Mouse (Mus musculus): ENCODE results near the gene 4921507P07Rik. TPM values are rescaled to one million over a fixed set of nuclear protein-coding genes. Genes with fewer than 3 reads are reported as not detected.
"Not testable (repeated sequence)": the region's sequence is repeated elsewhere in the genome, so short reads cannot be mapped to it uniquely, and the experiment has no call there.

Gene 4921507P07Rik
- 0.65 and 0.96 TPM in 2 replicates for polyA plus RNA-seq (2014; fragmentation: Nextera tagmentation; extraction: Ambion mirVana)

DNA sequence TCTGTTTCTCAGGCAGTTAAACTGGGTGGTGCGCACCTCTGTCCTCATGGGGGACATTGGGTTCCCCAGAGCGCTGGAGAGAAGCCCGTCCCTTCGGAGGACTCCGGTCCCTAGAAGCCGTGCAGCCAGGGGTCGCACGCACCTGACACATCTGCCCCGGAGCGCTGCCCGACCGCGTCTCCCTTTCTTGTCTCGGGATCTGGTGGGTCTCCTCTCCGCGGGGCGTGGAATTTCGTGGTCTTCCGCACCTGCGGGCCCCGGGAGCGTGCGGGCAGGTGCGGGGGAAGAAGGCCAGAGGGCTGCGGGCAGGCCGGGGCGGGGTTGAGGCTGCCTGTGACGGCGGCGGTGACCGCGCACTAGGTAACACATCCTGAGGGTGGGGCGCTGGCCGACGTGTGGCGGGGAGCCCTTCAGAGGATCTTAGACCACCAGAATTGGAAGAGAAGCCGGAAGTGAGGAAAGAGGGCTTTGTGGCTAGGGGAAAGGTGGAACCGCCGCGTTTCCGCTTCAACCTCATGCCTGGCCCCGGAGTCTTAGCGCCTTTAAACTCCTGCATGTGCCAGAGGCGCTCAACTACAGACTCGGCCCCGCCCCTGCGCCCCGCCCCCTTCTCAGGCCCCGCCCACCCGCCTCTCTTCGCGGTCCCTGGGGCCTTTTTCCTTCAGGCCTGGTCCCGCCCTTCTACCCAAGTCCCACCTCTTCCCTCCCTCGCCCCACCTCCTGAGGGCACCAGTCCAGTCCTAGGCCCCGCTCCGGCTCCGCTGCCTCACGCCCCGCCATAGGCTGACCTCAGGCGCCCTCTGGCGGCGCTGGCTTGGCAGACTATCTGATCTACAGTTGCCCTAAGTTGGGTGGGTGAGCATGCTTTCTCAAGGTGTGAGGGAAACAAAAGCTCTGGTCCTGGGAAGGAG, at the start of gene 4921507P07Rik:
Gene 4921507P07Rik (minus strand): TSS at position 332 of the 911 bp plus-strand sequence.
- peak within 1 kb of the TSS; percentile 98 for H3K4me2 ChIP-seq (ENCODE audit: low read depth, low read length)
- H3K4me3 ChIP-seq (ENCODE audit: low read depth, low read length): peak within 1 kb of the TSS; percentile 60
- WGBS: 0% methylated on average over 47 of the region's 62 CpGs
- H3K4me1 ChIP-seq (ENCODE audit: control insufficient read depth, insufficient read depth, low read length): no peaks in the 10 kb centered on the region
- peak within 1 kb of the TSS; percentile 69 for H3K9ac ChIP-seq (ENCODE audit: low read depth, low read length)
- H3K27ac ChIP-seq (replicated peaks; ENCODE audit: low read depth, low read length): no peak within 1 kb of the TSS; the same call in 1 of the 2 replicates
- no peaks in the 10 kb centered on the region for H3K27me3 ChIP-seq (replicated peaks; ENCODE audit: control insufficient read depth, insufficient read depth, low read length)
- ATAC-seq (ENCODE audit: low read depth) (peak; percentile 96), DNase-seq (ENCODE audit: low spot score) (peak; percentile 97)
- no peaks in the 10 kb centered on the region for H3K36me3 ChIP-seq (ENCODE audit: control insufficient read depth, insufficient read depth, low read length)
- H3K9me3 ChIP-seq (ENCODE audit: control insufficient read depth, low read length): peaks cover 7% of the 10 kb centered on the region

GRCm38 (mm10) chr6:50644701-50645100, 48.3 kb upstream of the 4921507P07Rik start:
- Histone ChIP-seq H3K9ac (ENCODE audit: low read depth, low read length) (no peak overlapping the region), H3K4me1 (ENCODE audit: control insufficient read depth, insufficient read depth, low read length) (peaks cover 10% of the 10 kb centered on the region; the same call in 1 of the 2 replicates), H3K4me3 (ENCODE audit: low read depth, low read length) (no peak overlapping the region), H3K9me3 (ENCODE audit: control insufficient read depth, low read length) (no peaks in the 10 kb centered on the region), H3K36me3 (ENCODE audit: control insufficient read depth, insufficient read depth, low read length) (no peaks in the 10 kb centered on the region), H3K4me2 (ENCODE audit: low read depth, low read length) (no peak overlapping the region), H3K27me3 (replicated peaks; ENCODE audit: control insufficient read depth, insufficient read depth, low read length) (no peaks in the 10 kb centered on the region), H3K27ac (replicated peaks; ENCODE audit: low read depth, low read length) (no peak overlapping the region)
- ATAC-seq (ENCODE audit: low read depth): no peak
- peak; percentile 36 for DNase-seq (ENCODE audit: low spot score)
- WGBS: 50% methylated on average over 3 of the region's 3 CpGs

DNA sequence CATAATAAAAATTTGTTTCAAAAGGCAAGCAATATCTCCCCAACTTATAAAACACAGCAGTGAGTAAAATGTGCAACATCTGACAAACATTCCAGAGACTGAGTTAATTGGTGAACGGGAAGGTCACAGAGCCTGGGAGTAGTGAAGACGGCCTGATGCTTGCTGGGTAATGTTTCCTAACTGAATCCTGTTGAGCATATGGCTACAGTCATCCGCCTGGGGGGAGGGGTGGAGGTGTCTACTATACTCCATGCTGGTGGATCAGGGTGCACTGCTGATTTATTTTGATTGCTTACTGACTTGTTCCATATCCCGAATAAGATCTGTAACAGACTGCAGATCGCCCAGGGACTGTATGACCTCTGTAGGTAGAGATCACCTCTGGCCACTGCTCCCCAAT, 45.5 kb upstream of the 4921507P07Rik start:
- WGBS: 26% methylated on average over 5 of the region's 5 CpGs
- Histone ChIP-seq H3K9me3 (ENCODE audit: control insufficient read depth, low read length) (no peaks in the 10 kb centered on the region), H3K4me3 (ENCODE audit: low read depth, low read length) (no peak overlapping the region), H3K27me3 (replicated peaks; ENCODE audit: control insufficient read depth, insufficient read depth, low read length) (no peaks in the 10 kb centered on the region), H3K4me2 (ENCODE audit: low read depth, low read length) (no peak overlapping the region), H3K36me3 (ENCODE audit: control insufficient read depth, insufficient read depth, low read length) (no peaks in the 10 kb centered on the region), H3K9ac (ENCODE audit: low read depth, low read length) (no peak overlapping the region), H3K4me1 (ENCODE audit: control insufficient read depth, insufficient read depth, low read length) (peaks cover 10% of the 10 kb centered on the region; the same call in 1 of the 2 replicates), H3K27ac (replicated peaks; ENCODE audit: low read depth, low read length) (no peak overlapping the region)
- peak; percentile 44 for DNase-seq (ENCODE audit: low spot score)
- 0 out of 2 replicates have a peak, but pooled peaks have one; percentile 44 for ATAC-seq (ENCODE audit: low read depth)

DNA sequence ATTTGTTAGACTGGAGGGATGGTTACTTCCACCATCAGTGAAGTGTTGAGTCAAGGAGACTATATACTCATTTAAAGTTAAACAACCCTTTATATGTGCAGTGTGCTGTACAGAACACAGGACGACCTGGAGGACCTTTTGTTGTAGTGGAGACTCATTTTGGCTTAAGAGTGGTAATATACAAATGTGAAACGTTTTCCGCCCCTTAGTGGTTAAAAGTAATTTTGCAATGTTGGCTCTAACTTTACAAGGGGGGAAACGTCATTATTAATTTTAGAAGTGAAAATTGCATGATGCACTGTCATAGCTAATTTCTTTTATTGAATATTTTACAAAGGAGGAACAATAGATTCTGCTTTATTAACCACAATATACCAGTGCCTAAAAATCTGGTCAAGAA, 43.9 kb upstream of the 4921507P07Rik start:
- no peaks in the 10 kb centered on the region for H3K9me3 ChIP-seq (ENCODE audit: control insufficient read depth, low read length)
- H3K27me3 ChIP-seq (replicated peaks; ENCODE audit: control insufficient read depth, insufficient read depth, low read length): no peaks in the 10 kb centered on the region
- no peak overlapping the region for H3K27ac ChIP-seq (replicated peaks; ENCODE audit: low read depth, low read length)
- H3K9ac ChIP-seq (ENCODE audit: low read depth, low read length): no peak overlapping the region
- H3K4me2 ChIP-seq (ENCODE audit: low read depth, low read length): no peak overlapping the region
- H3K36me3 ChIP-seq (ENCODE audit: control insufficient read depth, insufficient read depth, low read length): no peaks in the 10 kb centered on the region
- DNase-seq (ENCODE audit: low spot score): no peak
- peaks cover 10% of the 10 kb centered on the region; the same call in 1 of the 2 replicates for H3K4me1 ChIP-seq (ENCODE audit: control insufficient read depth, insufficient read depth, low read length)
- WGBS: 69% methylated on average over 4 of the region's 4 CpGs
- no peak for ATAC-seq (ENCODE audit: low read depth)
- no peak overlapping the region for H3K4me3 ChIP-seq (ENCODE audit: low read depth, low read length)

GRCm38 (mm10) chr6:50639656-50640055, 43.2 kb upstream of the 4921507P07Rik start:
- Histone ChIP-seq H3K4me2 (ENCODE audit: low read depth, low read length) (no peak overlapping the region), H3K9ac (ENCODE audit: low read depth, low read length) (no peak overlapping the region), H3K4me1 (ENCODE audit: control insufficient read depth, insufficient read depth, low read length) (peaks cover 4% of the 10 kb centered on the region; the same call in 1 of the 2 replicates), H3K27me3 (replicated peaks; ENCODE audit: control insufficient read depth, insufficient read depth, low read length) (no peaks in the 10 kb centered on the region), H3K27ac (replicated peaks; ENCODE audit: low read depth, low read length) (no peak overlapping the region), H3K4me3 (ENCODE audit: low read depth, low read length) (no peak overlapping the region), H3K36me3 (ENCODE audit: control insufficient read depth, insufficient read depth, low read length) (no peaks in the 10 kb centered on the region), H3K9me3 (ENCODE audit: control insufficient read depth, low read length) (no peaks in the 10 kb centered on the region)
- no peak for ATAC-seq (ENCODE audit: low read depth)
- DNase-seq (ENCODE audit: low spot score): no peak
- WGBS: 48% methylated on average over 2 of the region's 2 CpGs

DNA sequence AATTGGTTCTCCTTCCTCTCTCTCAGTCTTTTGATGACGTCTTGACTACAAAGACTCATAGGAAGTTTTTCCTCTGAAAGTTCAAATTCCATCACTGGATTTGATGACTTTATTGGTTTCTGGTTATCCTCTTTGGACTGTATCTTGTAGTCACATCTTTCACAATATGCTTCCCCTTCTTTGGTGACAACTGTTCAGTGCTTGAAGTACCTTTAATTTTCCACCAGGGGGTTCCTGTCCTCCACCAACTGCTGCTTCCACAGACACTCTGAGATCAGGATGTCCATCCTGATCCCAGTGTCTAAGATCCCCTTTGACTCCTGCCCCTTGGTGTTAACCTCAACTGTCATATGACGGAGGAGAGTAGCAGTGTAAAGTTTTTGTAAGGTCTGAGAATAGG, 29.7 kb upstream of the 4921507P07Rik start:
- DNase-seq (ENCODE audit: low spot score): not testable (repeated sequence)

GRCm38 (mm10) chr6:50618273-50618672, 21.8 kb upstream of the 4921507P07Rik start:
- not testable (repeated sequence) for H3K9me3 ChIP-seq (ENCODE audit: control insufficient read depth, low read length); H3K27ac ChIP-seq (replicated peaks; ENCODE audit: low read depth, low read length); H3K4me1 ChIP-seq (ENCODE audit: control insufficient read depth, insufficient read depth, low read length); H3K36me3 ChIP-seq (ENCODE audit: control insufficient read depth, insufficient read depth, low read length); H3K27me3 ChIP-seq (replicated peaks; ENCODE audit: control insufficient read depth, insufficient read depth, low read length); H3K9ac ChIP-seq (ENCODE audit: low read depth, low read length); ATAC-seq (ENCODE audit: low read depth); DNase-seq (ENCODE audit: low spot score); H3K4me2 ChIP-seq (ENCODE audit: low read depth, low read length); H3K4me3 ChIP-seq (ENCODE audit: low read depth, low read length)
- WGBS: 81% methylated on average over 1 of the region's 1 CpGs

More for the DNA sequence above, 29.7 kb upstream of the 4921507P07Rik start:
- not testable (repeated sequence) for H3K27ac ChIP-seq (replicated peaks; ENCODE audit: low read depth, low read length); H3K9ac ChIP-seq (ENCODE audit: low read depth, low read length); H3K4me3 ChIP-seq (ENCODE audit: low read depth, low read length); H3K9me3 ChIP-seq (ENCODE audit: control insufficient read depth, low read length); H3K36me3 ChIP-seq (ENCODE audit: control insufficient read depth, insufficient read depth, low read length); H3K4me1 ChIP-seq (ENCODE audit: control insufficient read depth, insufficient read depth, low read length); H3K4me2 ChIP-seq (ENCODE audit: low read depth, low read length); H3K27me3 ChIP-seq (replicated peaks; ENCODE audit: control insufficient read depth, insufficient read depth, low read length); ATAC-seq (ENCODE audit: low read depth)
- WGBS: 67% methylated on average over 2 of the region's 2 CpGs

GRCm38 (mm10) chr6:50601620-50602019, 5.2 kb upstream of the 4921507P07Rik start:
- no peak overlapping the region for H3K27ac ChIP-seq (replicated peaks; ENCODE audit: low read depth, low read length)
- DNase-seq (ENCODE audit: low spot score) (no peak), ATAC-seq (ENCODE audit: low read depth) (no peak)
- H3K36me3 ChIP-seq (ENCODE audit: control insufficient read depth, insufficient read depth, low read length): no peaks in the 10 kb centered on the region
- 34% methylated on average over 4 of the region's 4 CpGs for WGBS
- no peak overlapping the region for H3K9ac ChIP-seq (ENCODE audit: low read depth, low read length)
- no peaks in the 10 kb centered on the region for H3K27me3 ChIP-seq (replicated peaks; ENCODE audit: control insufficient read depth, insufficient read depth, low read length)
- H3K4me2 ChIP-seq (ENCODE audit: low read depth, low read length): no peak overlapping the region
- H3K4me1 ChIP-seq (ENCODE audit: control insufficient read depth, insufficient read depth, low read length): no peaks in the 10 kb centered on the region
- H3K4me3 ChIP-seq (ENCODE audit: low read depth, low read length): no peak overlapping the region
- H3K9me3 ChIP-seq (ENCODE audit: control insufficient read depth, low read length): no peaks in the 10 kb centered on the region
